Mouse (Mus musculus): ENCODE data around the gene Il17f.
"Not testable (repeated sequence)": the region's sequence is repeated elsewhere in the genome, so short reads cannot be mapped to it uniquely, and the experiment has no call there.

Gene Il17f

DNA sequence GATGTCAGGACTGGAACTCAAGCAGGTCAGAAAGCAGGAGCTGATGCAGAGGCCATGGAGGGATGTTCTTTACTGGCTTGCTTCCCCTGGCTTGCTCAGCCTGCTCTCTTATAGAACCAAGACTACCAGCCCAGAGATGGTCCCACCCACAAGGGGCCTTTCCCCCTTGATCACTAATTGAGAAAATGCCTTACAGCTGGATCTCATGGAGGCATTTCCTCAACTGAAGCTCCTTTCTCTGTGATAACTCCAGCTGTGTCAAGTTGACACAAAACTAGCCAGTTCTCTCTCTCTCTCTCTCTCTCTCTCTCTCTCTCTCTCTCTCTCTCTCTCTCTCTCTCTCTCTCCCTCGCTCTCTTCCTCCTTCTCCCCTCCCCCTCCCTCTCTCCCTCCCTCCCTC is at the start of gene Il17f:
TSS of gene Il17f (minus strand) at position 101 of the 400 bp plus-strand sequence.
- not testable (repeated sequence) for DNase-seq (ENCODE audit: low spot score in 2 of 2)

DNA sequence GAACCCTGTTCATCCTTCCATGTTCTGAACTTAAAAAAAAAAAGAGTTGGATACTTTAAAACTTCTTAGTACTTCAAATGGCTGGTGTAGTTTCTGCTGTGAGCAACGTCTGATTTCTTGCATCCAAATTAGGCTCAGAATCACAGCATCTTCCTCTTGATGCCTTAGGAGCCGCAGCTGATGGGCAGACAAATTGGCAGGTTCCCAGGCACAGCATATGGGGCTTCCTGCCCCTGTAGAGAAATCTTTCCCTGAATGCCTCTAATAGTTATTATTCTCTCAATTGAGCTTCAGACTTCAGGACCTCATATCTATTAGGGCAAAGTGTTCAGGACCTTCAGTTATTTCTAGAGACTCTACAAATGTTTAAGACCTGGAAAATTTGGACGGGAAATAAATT is 49.5 kb upstream of the Il17f start:
- no peak for DNase-seq (ENCODE audit: low spot score in 2 of 2)

DNA sequence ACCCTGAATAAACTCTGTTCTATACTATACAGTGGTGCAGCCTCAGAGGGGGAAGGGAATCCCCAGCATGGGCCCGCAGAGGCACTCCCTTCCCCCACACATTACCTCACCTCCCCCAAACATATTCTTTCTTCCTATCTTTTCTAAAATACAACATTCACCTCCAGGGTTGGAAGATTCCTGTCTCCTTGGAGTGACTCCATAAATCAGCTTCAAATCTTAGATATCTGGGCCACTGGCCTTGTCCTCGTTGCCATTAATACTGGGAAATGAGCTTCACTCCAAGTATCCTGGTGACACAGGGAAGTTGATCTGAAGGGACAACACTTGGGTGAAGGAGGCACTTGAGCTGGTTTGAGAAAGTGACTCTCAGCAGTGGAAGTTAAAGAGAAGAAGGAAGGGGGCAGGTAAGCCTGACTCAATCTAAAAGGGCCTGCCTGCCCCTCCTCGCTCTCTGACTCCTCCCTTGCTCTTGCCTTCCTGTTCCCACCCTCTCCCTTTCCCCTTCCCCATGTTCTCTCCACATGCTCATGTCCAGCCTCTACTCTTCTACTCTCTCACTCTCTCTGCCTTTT is 46.2 kb upstream of the Il17f start:
- DNase-seq (ENCODE audit: low spot score in 2 of 2): no peak

DNA sequence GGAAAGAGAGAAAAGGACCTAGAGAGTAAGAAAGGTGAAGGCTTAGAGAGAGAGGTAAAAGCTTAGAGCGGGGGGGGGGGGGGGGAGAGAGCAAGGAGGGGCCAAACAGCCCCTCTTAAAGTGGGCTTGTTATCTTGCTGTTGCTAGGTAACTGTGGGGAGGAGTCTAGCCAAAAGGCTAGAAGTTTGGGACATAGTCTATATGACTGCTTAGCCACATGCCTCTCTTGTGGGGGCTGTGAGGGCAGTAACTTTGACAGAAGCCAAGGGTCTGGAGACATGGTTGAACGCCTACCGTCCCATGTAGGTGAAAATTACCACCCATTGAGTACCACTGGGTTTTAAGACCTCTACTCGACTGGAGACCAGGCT is 42.7 kb upstream of the Il17f start:
- no peak for DNase-seq (ENCODE audit: low spot score in 2 of 2)

DNA sequence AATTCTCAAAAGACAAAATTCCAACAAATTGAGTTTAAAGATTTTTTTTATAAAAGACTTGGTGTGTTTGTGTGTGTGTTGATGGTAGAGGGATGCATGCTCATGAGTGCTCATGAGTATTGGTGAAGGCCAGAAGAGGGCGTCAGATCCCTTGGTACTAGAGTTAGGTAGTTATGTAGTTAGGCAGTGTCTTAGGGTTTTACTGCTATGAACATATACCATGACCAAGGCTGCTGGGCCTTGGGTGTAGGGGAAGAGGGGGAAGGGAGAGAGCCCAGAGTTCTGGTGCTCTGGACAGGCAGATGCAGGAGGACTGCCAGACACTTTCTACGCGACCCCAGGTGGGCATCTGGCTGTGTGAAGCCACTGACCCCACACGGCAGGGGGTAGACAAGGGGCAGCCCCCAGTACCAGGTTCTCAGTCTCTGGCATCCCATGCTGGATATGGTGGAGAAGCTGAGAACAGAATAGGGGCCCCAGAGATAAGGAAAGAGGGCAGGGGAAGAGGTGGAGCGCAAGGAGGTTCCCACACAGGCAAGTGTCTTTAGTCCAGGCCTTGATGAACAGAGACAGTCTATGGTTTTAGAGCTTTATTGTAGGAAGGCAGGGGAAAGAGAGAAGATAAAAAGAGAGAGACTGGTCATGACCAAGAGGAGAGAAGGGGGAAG is 42.2 kb upstream of the Il17f start:
- DNase-seq (ENCODE audit: low spot score in 2 of 2): no peak

DNA sequence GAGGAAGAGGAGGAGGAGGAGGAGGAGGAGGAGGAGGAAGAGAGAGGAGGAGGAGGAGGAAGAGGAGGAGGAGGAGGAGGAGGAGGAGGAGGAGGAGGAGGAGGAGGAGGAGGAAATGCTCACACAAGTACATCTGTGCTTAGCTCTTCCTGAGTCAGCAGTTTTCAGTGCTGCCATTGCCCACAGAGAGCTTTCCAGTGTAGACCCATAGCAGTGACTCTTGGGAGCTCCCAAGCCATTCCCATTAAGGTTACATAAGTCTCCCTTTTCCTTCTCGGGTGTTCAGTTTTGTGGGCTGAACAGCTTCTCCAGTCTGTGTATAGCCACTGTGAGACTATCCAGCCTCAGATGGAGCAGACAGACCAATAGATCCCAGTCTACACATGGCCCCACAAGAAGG is 40.1 kb upstream of the Il17f start:
- no peak for DNase-seq (ENCODE audit: low spot score in 2 of 2)

DNA sequence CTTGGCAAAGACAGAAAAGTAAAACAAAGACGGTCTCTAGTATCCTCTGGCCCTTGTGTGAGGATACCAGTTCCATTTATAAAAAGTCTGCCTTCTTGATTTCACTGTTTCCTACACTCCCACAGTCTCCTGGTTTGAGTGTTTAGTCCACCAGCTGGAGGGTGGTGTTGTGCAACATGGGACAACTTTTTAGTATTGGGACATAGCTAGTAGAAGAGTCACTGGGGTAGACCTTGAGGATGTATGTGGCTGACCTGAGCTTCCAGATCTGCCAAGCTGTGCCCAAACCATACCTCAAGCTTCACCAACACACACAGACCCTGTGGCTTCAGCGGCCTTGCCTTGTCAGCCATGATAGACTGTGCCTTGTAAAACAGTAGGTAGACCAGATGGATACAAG is 37.6 kb upstream of the Il17f start:
- no peak for DNase-seq (ENCODE audit: low spot score in 2 of 2)

DNA sequence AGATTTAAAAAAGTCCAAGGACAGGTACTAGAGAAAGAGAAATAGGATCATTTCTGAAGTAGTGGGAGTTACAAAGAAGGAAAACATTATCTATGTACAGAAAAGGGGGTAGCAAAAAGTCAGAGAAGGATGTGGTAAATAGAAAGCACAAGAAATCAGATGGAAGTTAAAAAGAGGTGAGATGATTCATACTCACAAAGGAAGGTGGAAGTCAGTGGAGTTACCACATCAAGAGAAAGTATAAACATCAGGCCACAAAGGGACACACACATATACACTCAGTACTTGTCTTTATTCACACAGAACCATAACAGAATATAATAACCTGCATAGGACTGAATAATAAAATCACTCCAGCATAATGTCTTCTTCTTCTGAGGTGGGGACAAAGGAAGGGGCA is 34.6 kb upstream of the Il17f start:
- DNase-seq (ENCODE audit: low spot score in 2 of 2): no peak

DNA sequence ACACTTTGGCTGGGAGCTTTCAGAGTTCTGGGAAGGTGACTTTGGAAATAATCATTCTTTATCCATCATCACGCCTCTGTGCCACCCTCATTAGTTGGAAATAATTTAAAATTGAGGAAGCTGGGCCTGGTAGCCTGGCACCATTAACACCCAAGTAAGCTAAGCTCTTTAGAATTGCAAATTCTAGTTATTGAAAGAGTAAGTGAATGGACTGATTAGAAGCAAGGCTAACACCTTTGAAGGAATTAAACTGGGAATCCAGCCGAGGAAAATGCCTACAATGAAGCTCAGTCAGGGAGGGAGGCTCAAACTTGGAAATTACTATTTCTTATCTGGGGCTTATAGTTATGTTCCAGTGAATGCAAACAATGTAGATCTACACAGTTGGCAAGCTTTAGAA is 33.5 kb upstream of the Il17f start:
- DNase-seq (ENCODE audit: low spot score in 2 of 2): no peak

DNA sequence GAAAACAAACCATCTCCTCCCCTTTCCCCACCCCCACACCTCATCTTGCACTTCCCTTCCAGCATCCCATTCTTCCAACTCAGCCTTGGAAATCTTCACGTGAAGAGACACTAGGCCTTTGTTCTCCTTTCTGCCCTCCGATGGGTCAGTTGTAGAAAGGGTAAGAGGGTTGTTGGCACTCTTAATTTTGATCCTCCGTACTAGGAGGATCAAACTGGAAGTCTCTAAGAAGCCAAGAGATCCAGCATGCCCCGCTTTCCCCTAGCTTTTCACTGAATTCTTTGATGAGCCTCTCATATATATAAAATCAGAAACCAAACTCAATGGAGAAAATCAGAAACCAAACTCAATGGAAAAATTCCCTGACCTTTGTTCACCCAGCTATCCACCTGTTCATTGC is 33.1 kb upstream of the Il17f start:
- DNase-seq (ENCODE audit: low spot score in 2 of 2): no peak

DNA sequence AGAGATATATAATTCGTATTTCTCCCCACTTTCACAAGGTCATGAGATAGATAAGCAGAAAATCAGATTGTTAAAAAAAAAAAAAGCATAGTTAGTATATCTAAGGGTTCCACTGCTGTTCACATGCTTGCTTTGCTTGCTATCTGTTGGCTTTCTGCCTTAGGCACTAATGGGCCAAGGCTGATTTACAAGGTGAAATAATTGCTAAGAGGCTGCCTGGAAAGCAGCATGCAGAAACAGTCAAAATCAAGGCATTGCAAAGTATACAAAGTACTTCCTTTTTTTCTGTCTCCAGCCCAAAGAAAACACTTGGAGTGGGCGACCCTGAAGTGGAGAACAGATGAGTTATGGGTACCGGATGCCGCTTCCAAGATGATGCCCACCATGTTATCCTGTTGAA is 30.5 kb upstream of the Il17f start:
- DNase-seq (ENCODE audit: low spot score in 2 of 2): no peak

DNA sequence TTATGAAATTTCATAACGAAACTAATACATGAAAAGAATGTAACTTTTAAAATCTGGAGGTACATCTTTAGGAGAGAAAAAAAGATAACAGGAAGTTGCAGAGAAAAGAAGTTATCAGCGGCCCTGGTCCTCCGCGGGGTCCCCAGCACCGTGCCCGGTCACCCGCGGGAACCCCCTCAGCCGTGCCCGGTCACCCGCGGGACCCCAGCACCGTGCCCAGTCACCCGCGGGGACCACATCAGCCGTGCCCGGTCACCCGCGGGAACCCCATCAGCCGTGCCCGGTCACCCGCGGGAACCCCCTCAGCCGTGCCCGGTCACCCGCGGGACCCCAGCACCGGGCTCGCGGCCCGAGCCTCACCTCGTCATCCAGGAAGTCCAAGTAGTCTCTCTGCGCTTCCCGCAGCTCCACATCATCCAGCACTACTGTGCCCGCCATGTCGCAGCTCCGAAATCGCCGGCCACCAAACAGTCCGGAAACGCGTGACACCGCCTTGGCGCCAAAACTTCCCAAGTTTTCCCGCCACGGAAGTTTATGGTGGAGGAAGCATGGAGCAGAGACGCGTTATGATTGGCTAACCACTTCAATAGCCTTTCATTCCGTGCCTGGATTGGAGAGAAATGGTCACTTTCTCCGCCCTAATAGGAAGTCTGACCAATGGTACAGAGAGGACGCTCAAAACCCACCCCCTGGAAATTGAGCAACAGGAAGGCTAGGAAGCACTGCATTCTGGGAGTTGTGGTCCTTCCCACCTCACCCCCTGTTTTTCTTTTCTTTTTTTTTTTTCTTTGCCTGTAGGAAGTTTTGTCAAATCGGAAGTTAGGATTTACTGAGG is 29.6 kb upstream of the Il17f start, which contains the start of gene Mcm3:
TSS of gene Mcm3 (minus strand) at position 542 of the 835 bp plus-strand sequence.
- peak; percentile 90 to 94 for DNase-seq (ENCODE audit: low spot score in 2 of 2)

DNA sequence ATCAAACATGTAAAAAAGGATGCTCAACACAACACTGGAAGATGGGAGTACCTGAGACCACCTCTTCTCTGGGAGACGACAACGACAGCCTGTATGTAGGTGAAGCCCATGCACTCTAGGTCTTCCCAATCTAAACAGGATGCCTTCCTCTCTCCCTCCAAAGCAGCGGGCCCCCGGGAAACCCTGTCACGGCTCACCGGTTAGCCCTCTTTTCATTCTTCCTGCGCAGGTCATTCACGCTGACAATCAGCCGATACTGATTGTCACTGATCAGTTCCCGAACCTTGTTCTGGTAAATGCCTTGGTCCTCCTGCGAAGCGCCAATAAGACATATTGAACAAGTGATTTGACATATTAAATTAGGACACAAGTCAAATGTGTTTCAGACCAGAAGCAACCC is 27.2 kb upstream of the Il17f start:
- no peak for DNase-seq (ENCODE audit: low spot score in 2 of 2)

DNA sequence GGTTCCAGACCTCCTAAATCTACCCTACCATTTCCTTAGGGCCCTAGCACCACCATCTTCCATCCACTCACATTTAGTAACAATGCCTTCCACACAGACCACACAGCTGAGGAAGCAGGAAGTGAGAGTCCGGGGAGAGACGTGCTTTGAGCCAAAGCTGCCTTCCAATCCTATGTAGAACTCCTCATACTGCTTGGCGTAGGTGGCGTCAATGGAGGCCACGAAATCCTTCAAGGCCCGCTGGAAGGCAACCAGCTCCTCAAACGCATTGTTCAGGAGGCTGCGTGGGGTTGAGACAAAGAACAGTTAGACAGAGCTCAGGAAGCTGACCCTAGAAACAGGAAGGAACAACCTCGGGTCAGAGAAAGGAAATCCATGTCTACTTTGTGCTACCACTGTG is 26.8 kb upstream of the Il17f start:
- DNase-seq (ENCODE audit: low spot score in 2 of 2): no peak

DNA sequence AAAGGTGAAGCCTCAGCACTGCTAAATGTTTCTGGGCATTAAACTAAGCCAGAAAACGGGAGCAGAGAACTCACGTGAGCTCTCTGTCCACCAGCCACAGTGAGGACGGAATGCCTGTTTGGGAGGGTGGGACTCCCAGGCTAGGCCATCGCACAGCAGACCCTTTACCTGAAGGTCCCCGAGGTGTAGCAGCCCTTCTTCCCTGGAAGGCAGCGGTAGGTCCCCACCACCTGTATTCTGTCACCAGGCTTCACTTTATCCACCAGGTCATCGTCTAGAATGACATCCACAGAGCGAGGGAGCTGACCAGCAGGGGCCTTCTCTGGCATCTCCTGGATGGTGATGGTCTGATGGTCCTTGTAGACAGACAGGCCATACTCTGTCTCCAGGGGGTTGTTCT is 24.1 kb upstream of the Il17f start:
- no peak for DNase-seq (ENCODE audit: low spot score in 2 of 2)

DNA sequence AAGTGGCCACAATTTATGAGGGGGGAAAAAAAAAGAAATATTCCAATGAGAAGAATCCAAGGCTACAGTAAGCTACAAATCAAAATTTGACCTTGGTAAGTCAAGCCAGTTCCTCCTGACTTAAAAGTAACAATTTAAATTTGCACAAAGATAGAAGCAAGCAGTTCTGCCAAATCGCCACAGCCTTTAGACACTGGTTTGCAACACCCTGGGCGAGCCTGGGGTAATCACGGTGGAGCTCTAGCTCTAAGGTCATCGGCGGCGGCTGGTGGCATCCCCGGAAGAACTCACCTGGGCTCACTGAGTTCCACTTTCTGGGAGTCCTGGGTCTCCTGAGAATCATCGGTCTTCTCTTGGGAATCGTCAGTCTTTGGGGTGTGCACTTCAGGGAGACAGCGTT is 14.1 kb upstream of the Il17f start:
- no peak for DNase-seq (ENCODE audit: low spot score in 2 of 2)

DNA sequence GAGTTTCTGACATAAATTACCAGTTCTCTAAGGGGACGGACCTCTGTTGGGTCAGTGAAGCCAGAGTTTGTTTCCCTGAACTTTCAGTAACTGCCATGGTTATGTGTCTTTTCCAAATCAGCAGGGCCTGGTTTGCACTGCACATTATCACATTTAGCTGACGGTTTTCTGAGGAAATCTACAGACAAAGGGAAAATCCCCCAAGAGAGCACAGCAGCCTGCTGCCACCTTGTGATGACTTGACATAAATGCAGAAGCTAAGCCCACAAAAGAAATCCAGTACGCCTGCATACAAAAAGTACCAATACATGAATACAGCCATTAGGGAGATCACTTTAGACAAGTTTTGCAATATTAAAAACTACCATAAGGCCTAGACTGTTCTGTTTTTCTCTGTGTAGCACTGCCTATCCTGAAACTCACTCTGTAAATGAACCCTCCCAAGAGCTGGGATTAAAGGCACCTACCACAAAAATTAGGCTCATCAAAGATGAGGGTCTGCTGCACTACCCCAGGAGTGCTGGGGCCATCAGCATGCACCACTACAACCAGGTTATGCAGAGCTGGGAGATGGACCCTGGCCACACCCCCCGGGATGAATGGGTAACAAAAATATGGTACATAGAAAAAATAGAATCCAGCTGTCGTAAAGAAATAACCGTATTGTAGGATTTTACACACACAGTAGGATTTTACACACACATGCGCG is 11.4 kb upstream of the Il17f start:
- no peak for DNase-seq (ENCODE audit: low spot score in 2 of 2)

DNA sequence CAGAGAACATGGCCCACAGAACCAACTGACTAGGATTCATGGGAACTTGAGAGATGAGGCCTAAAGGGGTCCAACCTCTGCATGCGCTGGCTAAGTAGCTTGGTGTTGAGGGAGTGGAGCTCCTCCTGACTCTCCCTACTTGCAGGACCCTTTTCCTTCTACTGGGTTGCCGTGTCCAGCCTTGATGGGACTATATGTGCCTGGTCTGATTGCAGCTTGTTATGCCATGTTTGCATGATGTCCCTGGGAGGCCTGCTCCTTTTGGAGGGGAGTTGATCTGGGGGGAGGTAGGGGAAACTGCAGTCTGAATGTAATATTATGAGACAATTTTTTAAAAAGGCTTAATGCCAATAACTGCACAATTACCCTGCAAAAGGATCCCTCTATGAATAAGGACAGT is 10.9 kb upstream of the Il17f start:
- DNase-seq (ENCODE audit: low spot score in 2 of 2): no peak

DNA sequence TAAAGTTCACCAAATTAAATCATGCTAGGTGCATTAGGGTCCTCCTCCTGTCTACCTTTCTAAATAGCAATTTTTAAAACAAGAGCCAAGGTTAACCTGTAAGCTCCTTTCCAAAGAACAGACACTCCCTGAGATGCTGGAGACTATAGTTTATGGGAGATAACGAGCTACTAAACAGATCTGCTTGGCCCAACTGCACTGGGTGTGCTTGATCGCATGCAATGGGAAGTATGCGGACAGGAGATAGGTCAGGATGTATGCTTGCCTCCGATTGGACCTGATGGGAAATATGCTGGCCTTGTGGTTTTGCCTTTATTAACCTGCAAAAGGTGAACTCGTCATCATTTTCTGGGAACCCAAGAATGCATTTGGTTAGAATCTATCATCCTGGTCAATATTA is 4.8 kb upstream of the Il17f start:
- peak; percentile 3 to 32 for DNase-seq (ENCODE audit: low spot score in 2 of 2)

DNA sequence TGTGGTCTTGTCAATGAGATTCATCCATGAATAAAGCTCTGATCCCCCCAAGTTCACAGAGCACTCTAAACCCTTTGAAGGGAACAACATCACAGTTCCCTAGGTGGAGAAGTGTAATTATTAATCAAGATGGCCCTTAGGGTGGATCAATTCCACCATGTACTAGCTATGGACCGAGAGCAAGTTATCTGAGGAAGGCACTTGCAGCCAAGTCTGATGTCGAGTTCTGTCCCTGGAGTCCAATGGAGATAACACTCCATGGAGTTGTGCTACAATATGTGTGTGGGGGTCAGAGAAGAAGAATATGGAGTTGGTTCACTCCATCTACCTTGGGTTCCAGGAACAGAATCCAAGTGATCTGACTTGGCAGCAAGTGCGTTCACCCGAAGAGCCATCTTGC is 4.3 kb upstream of the Il17f start:
- DNase-seq (ENCODE audit: low spot score in 2 of 2): no peak

DNA sequence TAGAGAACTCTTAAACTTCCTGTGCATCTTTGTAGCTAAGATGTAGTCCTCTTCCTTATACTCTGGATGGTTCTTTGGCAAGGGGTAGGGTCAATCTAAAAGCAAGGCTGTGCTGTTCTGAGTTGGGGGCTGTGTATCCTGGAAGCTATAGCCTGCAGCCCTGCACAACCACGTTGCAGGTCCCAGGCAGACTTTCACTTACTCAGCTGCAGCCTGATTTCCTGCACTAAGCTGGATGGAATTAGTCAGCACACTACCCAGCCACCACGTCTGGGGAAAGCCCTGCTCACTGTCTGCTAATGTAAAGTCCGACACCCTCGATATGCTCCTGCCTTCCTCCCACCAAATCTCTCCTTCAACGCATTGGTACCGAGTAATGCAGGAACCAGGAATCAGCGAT is 997 bp upstream of the Il17f start:
- DNase-seq (ENCODE audit: low spot score in 2 of 2): no peak

DNA sequence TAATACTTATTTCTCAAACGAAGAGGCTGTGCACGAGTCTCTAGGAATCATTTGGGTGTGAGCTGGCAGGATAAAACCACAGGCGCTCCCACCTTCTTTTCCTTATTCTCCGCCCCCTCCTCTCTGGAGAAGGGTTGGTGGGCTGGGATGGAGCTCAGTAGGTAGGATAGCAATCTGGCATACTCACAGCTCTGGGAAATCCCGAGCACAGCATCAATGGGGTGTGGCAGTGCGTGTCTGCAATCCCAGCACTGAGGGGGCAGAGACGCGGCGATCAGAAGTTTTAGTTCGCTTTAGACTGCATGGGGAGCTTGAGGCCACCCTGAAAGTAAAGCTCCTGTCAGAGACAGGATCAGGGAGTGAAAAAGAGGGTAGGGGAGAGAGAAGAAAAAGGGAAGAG is 2.0 kb downstream of the Il17f start:
- no peak for DNase-seq (ENCODE audit: low spot score in 2 of 2)

DNA sequence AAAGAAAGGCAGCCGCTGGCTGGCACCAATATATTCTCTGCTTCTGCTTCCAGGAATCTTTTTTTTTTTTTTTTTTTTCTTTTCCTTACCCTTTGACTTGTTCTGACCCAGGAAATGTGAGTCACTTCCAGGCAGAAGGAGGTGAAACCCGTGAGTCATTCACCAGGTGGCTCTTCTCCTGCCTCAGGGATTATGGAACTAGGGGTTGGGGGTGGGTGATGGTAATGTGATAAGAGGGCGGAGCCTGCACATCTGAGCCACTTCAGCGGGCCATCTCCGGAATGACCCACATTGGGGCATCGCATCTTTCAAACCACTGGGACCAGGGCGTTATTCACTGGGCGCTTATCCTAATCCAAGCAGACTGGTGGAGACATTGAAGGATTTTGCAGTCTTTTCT is 3.4 kb downstream of the Il17f start:
- no peak for DNase-seq (ENCODE audit: low spot score in 2 of 2)

All from spleen, postnatal 36 days (tissue).